Mouse (Mus musculus): ENCODE measurements around the gene Ptpn1.

DNA sequence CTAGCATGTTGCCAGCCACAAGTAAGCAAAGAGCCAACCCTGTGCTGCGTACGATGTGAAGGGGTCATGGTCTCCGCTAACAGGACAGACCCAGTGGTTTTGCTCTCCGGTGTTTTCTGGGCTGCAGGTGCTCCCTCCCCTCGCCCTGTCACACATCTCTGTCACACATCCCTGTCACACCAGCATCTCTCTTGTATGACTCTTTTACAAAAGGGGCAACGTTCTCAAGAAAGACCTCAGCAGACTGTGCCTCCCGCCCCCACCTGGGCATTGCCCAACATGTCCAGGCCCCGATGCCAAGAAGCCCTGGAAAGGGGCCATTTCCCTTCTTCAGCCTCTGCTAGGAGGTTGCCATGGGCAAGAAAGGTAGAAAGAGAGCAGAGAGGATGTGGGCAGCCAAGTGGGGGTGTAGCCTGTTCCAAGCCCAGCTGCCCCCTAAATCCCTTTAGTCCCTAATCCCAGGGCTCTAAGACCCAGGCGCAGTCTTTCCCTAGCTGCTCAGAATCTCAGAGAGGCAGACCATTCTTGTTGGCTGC lies 10.8 kb upstream of the Ptpn1 start:
- no peak for TF ChIP-seq CTCF (IDR thresholded peaks at IDR 0.05; ENCODE audit: control insufficient read depth, insufficient read depth, insufficient read length)
- no peak for TF ChIP-seq MAX (IDR thresholded peaks at IDR 0.05)
- no peak for TF ChIP-seq MYOD1 (IDR thresholded peaks at IDR 0.05; ENCODE audit: control insufficient read depth, insufficient read length, low read depth)
- TF ChIP-seq USF1 (IDR thresholded peaks at IDR 0.05; ENCODE audit: low read depth) = no peak
- TF ChIP-seq MYOG (IDR thresholded peaks at IDR 0.05; ENCODE audit: control insufficient read depth, extremely low read depth, insufficient read length) = no peak
- TF ChIP-seq CEBPB (IDR thresholded peaks at IDR 0.05; ENCODE audit: low read depth) = no peak
- no peak for TF ChIP-seq FOSL1 (IDR thresholded peaks at IDR 0.05; ENCODE audit: insufficient read depth, low read length, poor library complexity, severe bottlenecking)
